Mouse (Mus musculus): ENCODE data around the gene Cask. TPM values are rescaled to one million over a fixed set of nuclear protein-coding genes. Genes with fewer than 3 reads are reported as not detected.
"Not testable (repeated sequence)": the region's sequence is repeated elsewhere in the genome, so short reads cannot be mapped to it uniquely, and the experiment has no call there.

Cask gene
- polyA plus RNA-seq, 1 experiment from 2014 or later, result 27.3 TPM

DNA sequence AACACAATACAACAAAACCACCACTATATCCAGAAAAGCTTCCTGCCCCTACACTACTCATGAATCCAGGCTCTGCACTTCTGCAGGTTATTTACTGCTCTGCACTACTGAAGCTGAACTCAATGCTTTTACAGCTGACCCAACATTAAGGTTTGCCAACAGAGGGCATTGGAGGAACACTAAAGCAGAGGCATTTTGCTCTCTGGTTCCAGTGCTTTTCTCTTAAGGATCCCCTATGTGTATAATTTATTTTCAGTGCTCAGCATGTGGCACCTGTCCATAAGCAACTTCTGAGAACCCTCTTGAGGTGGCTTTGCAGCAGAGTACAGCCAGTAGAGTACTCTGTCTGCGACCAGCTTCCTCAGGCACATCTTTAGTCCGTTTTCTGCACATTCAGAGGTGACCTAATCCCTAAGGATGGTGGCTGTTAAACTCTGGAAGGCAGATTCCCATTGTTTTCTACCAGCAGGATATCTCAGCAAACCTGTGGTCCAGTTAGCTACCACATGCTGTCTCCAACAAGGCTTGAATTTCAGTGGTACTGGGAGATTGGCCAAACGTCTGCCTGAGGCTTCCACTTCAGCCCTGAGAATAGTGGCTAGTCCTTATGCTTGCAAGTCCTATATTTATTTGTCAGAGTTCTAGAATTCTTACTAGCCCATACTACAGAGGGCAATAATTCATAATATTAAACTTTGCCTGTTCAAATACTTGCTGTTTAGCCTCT, 93.7 kb downstream of the Cask start:
- Histone ChIP-seq H3K4me3 (ENCODE audit: low read depth, low read length) (no peak overlapping the region), H3K9me3 (ENCODE audit: control insufficient read depth, low read depth, low read length) (no peaks in the 10 kb centered on the region), H3K36me3 (ENCODE audit: control insufficient read depth, insufficient read depth, low read length) (no peaks in the 10 kb centered on the region), H3K27ac (ENCODE audit: low read length) (no peak overlapping the region), H3K9ac (replicated peaks; ENCODE audit: low read depth, low read length) (no peak overlapping the region), H3K4me1 (ENCODE audit: control insufficient read depth, insufficient read depth, low read length) (no peaks in the 10 kb centered on the region), H3K27me3 (ENCODE audit: control insufficient read depth, insufficient read depth, low read length) (no peaks in the 10 kb centered on the region), H3K4me2 (replicated peaks; ENCODE audit: low read depth, low read length) (no peak overlapping the region)
- ATAC-seq (ENCODE audit: insufficient number of reproducible peaks, insufficient read depth, low FRiP score, low read depth), result no peak
- 38% methylated on average over 3 of the region's 3 CpGs for WGBS

DNA sequence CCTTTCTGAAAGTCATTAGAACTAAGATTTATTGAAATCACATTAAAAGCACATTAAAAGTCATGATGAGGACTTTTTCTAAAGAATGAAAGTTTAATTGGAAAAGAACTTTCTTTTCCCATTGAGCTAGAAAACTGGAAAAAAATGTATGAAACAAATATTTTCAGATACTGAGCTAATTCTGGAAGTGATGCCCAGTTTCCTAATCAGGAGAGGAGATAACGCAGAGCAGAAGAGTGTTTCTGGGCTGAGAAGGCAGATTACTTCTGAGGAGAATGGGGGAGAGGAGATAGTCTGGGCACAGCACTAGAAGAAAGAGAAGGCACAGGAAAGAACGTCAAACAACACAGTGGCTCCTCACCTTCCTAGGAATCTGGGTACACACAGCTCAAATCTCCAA, 110.1 kb downstream of the Cask start:
- Histone ChIP-seq H3K36me3 (ENCODE audit: control insufficient read depth, insufficient read depth, low read length) (no peaks in the 10 kb centered on the region), H3K4me3 (ENCODE audit: low read depth, low read length) (no peak overlapping the region), H3K4me2 (replicated peaks; ENCODE audit: low read depth, low read length) (no peak overlapping the region), H3K27me3 (ENCODE audit: control insufficient read depth, insufficient read depth, low read length) (no peaks in the 10 kb centered on the region), H3K9me3 (ENCODE audit: control insufficient read depth, low read depth, low read length) (no peaks in the 10 kb centered on the region), H3K4me1 (ENCODE audit: control insufficient read depth, insufficient read depth, low read length) (no peaks in the 10 kb centered on the region), H3K27ac (ENCODE audit: low read length) (no peak overlapping the region), H3K9ac (replicated peaks; ENCODE audit: low read depth, low read length) (no peak overlapping the region)
- ATAC-seq (ENCODE audit: insufficient number of reproducible peaks, insufficient read depth, low FRiP score, low read depth), result no peak
- WGBS, result 66% methylated on average over 2 of the region's 2 CpGs

DNA sequence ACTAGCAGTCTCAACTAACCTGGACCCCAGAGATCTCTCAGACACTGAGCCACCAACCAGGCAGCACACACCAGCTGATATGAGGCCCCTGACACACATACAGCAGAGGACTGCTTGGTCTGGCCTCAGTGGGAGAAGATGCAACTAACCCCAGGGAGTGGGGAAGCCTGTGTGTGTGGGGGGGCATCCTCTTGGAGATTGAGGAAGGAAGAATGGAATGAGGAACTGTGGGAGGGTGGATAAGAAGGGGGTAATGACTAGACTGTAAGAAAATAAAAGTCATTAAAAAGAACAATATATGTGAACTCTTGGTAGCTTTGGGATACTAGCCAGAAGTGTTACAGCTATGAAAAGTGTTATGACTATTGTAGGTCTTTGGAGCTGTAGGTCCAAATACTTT, 120.4 kb downstream of the Cask start:
- H3K36me3 ChIP-seq (ENCODE audit: control insufficient read depth, insufficient read depth, low read length); H3K9ac ChIP-seq (replicated peaks; ENCODE audit: low read depth, low read length); H3K27me3 ChIP-seq (ENCODE audit: control insufficient read depth, insufficient read depth, low read length); H3K4me2 ChIP-seq (replicated peaks; ENCODE audit: low read depth, low read length); H3K4me3 ChIP-seq (ENCODE audit: low read depth, low read length); H3K4me1 ChIP-seq (ENCODE audit: control insufficient read depth, insufficient read depth, low read length); ATAC-seq (ENCODE audit: insufficient number of reproducible peaks, insufficient read depth, low FRiP score, low read depth); H3K9me3 ChIP-seq (ENCODE audit: control insufficient read depth, low read depth, low read length); H3K27ac ChIP-seq (ENCODE audit: low read length): not testable (repeated sequence)

DNA sequence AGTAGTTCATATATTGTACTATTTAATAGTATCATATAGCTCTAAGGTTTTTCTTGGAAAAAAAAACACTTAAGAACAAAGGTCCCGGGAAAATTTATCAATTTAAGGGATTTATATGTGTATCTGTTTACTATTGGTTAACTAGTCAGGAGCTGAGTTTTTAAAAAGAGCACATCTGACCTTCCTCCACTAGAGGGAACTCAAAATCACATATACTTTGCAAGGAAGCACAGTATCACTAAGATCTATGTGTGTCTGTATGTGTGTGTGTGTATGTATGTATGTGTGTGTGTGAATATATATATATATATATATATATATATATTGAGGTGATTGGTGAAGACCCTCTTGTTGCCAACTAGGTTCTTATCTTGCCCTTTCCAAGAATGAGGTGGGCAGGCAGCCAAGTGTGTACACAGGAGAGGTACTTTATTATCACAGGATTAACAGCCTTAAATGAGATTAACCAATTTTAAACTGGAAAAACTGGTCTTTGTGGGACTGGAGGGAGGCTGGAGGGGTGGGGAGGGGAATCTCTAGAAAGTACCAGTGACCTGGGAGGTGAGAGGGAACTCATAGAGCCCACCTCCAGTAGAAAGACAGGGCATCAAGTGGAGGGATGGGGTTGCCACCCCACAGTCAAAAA, 121.2 kb downstream of the Cask start:
- Histone ChIP-seq H3K4me2 (replicated peaks; ENCODE audit: low read depth, low read length) (no peak overlapping the region), H3K27ac (ENCODE audit: low read length) (no peak overlapping the region), H3K9ac (replicated peaks; ENCODE audit: low read depth, low read length) (no peak overlapping the region), H3K9me3 (ENCODE audit: control insufficient read depth, low read depth, low read length) (no peaks in the 10 kb centered on the region), H3K4me3 (ENCODE audit: low read depth, low read length) (no peak overlapping the region), H3K36me3 (ENCODE audit: control insufficient read depth, insufficient read depth, low read length) (no peaks in the 10 kb centered on the region), H3K27me3 (ENCODE audit: control insufficient read depth, insufficient read depth, low read length) (no peaks in the 10 kb centered on the region), H3K4me1 (ENCODE audit: control insufficient read depth, insufficient read depth, low read length) (no peaks in the 10 kb centered on the region)
- no peak for ATAC-seq (ENCODE audit: insufficient number of reproducible peaks, insufficient read depth, low FRiP score, low read depth)
- 79% methylated on average over 1 of the region's 1 CpGs for WGBS

DNA sequence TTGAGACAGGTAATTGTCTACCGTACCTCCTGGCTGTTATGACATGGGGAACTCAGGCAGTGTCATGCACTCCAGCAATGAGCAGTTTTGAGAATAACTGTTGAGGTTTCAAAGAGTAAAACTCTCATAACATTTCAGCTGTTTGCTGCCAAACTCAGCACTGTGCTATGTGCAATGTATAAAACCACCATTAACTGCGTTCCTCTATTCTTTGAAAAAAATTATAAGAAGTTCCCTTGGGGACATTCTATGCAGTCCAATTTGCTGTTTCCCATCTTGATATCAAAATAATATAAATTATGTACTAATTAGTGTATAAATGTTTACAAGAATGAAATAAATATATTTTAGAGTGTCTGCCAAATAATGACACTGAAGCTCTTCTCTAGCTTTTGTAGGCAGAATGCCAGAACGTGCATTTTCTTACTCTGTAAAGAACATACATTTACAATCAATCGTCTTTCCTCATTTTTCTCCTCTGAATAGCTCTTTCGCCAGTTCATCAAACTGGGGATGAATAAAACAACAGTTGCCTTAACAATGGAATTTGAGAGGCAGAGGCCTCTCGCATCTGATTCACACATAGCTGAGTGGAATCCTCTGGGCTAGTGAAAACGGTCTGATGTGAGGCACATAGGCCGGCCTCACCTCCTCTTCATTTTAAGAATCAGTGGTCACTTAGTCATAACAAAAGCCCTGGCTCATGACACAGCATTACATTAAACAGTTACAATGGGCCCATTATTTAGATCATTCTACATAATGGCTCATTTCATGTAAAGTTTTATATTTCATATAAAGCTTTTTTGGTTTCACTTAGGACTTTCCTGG, 125.4 kb downstream of the Cask start:
- Histone ChIP-seq H3K4me1 (ENCODE audit: control insufficient read depth, insufficient read depth, low read length) (no peaks in the 10 kb centered on the region), H3K27me3 (ENCODE audit: control insufficient read depth, insufficient read depth, low read length) (no peaks in the 10 kb centered on the region), H3K27ac (ENCODE audit: low read length) (no peak overlapping the region), H3K4me3 (ENCODE audit: low read depth, low read length) (no peak overlapping the region), H3K9ac (replicated peaks; ENCODE audit: low read depth, low read length) (no peak overlapping the region), H3K9me3 (ENCODE audit: control insufficient read depth, low read depth, low read length) (no peaks in the 10 kb centered on the region), H3K4me2 (replicated peaks; ENCODE audit: low read depth, low read length) (no peak overlapping the region), H3K36me3 (ENCODE audit: control insufficient read depth, insufficient read depth, low read length) (no peaks in the 10 kb centered on the region)
- WGBS, result 58% methylated on average over 8 of the region's 8 CpGs
- no peak for ATAC-seq (ENCODE audit: insufficient number of reproducible peaks, insufficient read depth, low FRiP score, low read depth)

DNA sequence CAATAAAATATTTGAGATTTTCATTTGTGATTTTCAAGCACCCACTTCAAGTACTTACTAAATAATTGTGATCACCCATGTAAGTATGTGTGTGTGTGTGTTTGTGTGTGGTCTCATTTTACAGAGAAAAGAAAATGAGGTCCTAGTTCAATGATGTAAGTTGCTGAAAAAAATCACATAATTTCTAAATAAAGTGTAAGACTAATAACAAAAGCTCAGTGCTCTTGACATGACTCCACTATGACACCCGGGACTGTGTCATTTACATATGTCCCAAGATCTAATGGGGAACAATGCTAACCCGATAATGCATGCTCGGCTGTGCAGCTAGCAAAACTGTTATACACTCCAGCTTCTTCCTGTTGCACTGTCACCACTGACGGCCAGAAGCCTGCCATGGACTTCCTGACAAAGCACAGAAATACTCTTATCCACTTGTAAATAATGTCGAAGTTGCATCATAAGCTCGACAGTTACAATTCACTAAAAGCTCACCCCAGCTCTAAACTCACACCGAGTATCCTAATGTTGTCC, 130.8 kb downstream of the Cask start:
- H3K9ac ChIP-seq (replicated peaks; ENCODE audit: low read depth, low read length), result no peak overlapping the region
- H3K4me1 ChIP-seq (ENCODE audit: control insufficient read depth, insufficient read depth, low read length), result no peaks in the 10 kb centered on the region
- no peak overlapping the region for H3K4me3 ChIP-seq (ENCODE audit: low read depth, low read length)
- H3K27ac ChIP-seq (ENCODE audit: low read length), result no peak overlapping the region
- H3K4me2 ChIP-seq (replicated peaks; ENCODE audit: low read depth, low read length), result no peak overlapping the region
- WGBS, result 51% methylated on average over 7 of the region's 7 CpGs
- no peaks in the 10 kb centered on the region for H3K36me3 ChIP-seq (ENCODE audit: control insufficient read depth, insufficient read depth, low read length)
- no peak for ATAC-seq (ENCODE audit: insufficient number of reproducible peaks, insufficient read depth, low FRiP score, low read depth)
- H3K27me3 ChIP-seq (ENCODE audit: control insufficient read depth, insufficient read depth, low read length), result no peaks in the 10 kb centered on the region
- no peaks in the 10 kb centered on the region for H3K9me3 ChIP-seq (ENCODE audit: control insufficient read depth, low read depth, low read length)

DNA sequence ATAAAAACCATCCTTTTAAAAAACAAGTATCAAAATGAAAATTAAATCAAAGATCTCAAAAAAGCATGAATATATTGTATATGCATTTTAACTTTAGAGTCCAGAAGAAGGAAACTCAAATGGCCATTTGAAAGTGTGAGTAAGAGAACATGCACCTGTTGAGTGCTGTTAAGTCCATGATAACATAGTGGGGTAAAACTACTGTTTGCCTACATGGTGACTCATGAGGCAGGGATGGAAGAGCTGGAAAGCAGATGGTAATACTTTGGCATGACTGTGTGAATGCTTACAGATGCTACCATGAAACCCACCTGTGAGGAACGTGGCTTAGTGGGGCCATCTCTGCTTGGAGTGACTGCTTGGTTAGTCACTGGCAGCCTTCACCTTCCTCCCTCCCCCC, 132.9 kb downstream of the Cask start:
- H3K4me3 ChIP-seq (ENCODE audit: low read depth, low read length), result no peak overlapping the region
- WGBS, result 57% methylated on average over 1 of the region's 1 CpGs
- H3K36me3 ChIP-seq (ENCODE audit: control insufficient read depth, insufficient read depth, low read length), result no peaks in the 10 kb centered on the region
- no peaks in the 10 kb centered on the region for H3K27me3 ChIP-seq (ENCODE audit: control insufficient read depth, insufficient read depth, low read length)
- no peak for ATAC-seq (ENCODE audit: insufficient number of reproducible peaks, insufficient read depth, low FRiP score, low read depth)
- H3K9me3 ChIP-seq (ENCODE audit: control insufficient read depth, low read depth, low read length), result no peaks in the 10 kb centered on the region
- H3K27ac ChIP-seq (ENCODE audit: low read length), result no peak overlapping the region
- H3K9ac ChIP-seq (replicated peaks; ENCODE audit: low read depth, low read length), result no peak overlapping the region
- no peak overlapping the region for H3K4me2 ChIP-seq (replicated peaks; ENCODE audit: low read depth, low read length)
- H3K4me1 ChIP-seq (ENCODE audit: control insufficient read depth, insufficient read depth, low read length), result no peaks in the 10 kb centered on the region

DNA sequence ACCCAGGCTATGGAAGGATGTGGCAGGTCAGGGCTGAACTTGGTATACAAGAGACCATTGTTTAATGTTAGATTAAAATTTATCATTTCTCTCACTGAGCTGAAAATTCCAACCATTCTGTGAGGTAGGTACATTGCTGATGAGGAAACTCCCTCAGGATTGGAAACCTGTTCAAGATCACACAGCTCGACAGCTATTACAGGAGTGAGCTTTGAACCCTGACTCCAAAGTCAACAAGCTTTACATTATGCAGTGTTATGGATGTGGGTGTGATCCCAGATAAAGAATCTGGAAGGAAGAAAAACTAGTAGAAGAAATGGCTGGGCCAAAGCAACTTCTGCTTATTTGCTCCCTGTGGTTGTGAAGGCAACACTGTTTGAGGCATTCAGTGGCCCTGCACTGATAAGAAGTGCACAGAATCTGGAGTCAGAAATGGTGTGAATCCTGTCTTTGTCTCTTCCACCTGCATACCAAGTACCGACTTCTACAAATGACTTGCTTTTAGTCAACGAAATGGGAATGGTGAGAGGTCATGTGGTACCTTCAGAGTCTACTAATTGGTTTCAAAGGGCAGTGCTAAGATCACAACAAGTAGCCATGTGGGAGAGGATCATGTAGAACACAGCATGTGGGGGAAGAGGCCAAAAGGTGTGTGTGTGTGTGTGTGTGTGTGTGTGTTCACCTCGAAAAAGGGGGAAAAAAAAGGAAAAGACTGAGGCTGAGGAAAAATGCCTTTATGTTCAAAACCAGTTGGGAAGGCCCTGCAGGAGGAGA, 134.2 kb downstream of the Cask start:
- H3K9me3 ChIP-seq (ENCODE audit: control insufficient read depth, low read depth, low read length), result no peaks in the 10 kb centered on the region
- peak overlapping the region; percentile 22; the same call in 1 of the 2 replicates for H3K27ac ChIP-seq (ENCODE audit: low read length)
- no peaks in the 10 kb centered on the region for H3K4me1 ChIP-seq (ENCODE audit: control insufficient read depth, insufficient read depth, low read length)
- no peak overlapping the region for H3K4me3 ChIP-seq (ENCODE audit: low read depth, low read length)
- ATAC-seq (ENCODE audit: insufficient number of reproducible peaks, insufficient read depth, low FRiP score, low read depth), result peak; percentile 76
- no peaks in the 10 kb centered on the region for H3K36me3 ChIP-seq (ENCODE audit: control insufficient read depth, insufficient read depth, low read length)
- no peak overlapping the region for H3K4me2 ChIP-seq (replicated peaks; ENCODE audit: low read depth, low read length)
- H3K9ac ChIP-seq (replicated peaks; ENCODE audit: low read depth, low read length), result no peak overlapping the region
- no peaks in the 10 kb centered on the region for H3K27me3 ChIP-seq (ENCODE audit: control insufficient read depth, insufficient read depth, low read length)
- WGBS, result 61% methylated on average over 4 of the region's 4 CpGs
